Mouse (Mus musculus) embryonic facial prominence, embryonic 15.5 days (tissue): ENCODE measurements around the gene Urgcp. TPM values are rescaled to one million over a fixed set of nuclear protein-coding genes. Genes with fewer than 3 reads are reported as not detected.

ENCODE experiments used
- ATAC-seq: fragments of 200-750 bp; cut with Nextera tagmentation; 2 replicates; pipeline ENCODE4 v1.8.0; 2017; ENCODE audit warnings: low read depth, moderate TSS enrichment; ENCODE audit not compliant: insufficient number of reproducible peaks, low FRiP score, low TSS enrichment
- H3K27ac ChIP-seq: fragments of 300-500 bp; sonication (generic); replicated peaks from 2 replicates; pipeline ENCODE4 v1.5.1; 2015; ENCODE audit warnings: mild to moderate bottlenecking, inconsistent platforms
- H3K27me3 ChIP-seq: fragments of 300-500 bp; sonication (generic); 2 replicates; pipeline ENCODE4 v1.6.1; 2015; ENCODE audit warnings: inconsistent platforms
- H3K36me3 ChIP-seq: fragments of 300-500 bp; sonication (generic); 2 replicates; pipeline ENCODE4 v1.6.1; 2015; ENCODE audit warnings: mild to moderate bottlenecking, inconsistent platforms
- H3K4me1 ChIP-seq: fragments of 300-500 bp; sonication (generic); 2 replicates; pipeline ENCODE4 v1.6.1; 2015; ENCODE audit warnings: inconsistent platforms
- H3K4me2 ChIP-seq: fragments of 300-500 bp; sonication (generic); replicated peaks from 2 replicates; pipeline ENCODE4 v1.6.1; 2015; ENCODE audit warnings: mild to moderate bottlenecking, inconsistent platforms
- H3K4me3 ChIP-seq: fragments of 300-500 bp; sonication (generic); replicated peaks from 2 replicates; pipeline ENCODE4 v1.5.1; 2015; ENCODE audit warnings: mild to moderate bottlenecking, inconsistent platforms
- H3K9ac ChIP-seq: fragments of 300-500 bp; sonication (generic); 2 replicates; pipeline ENCODE4 v1.6.1; 2015; ENCODE audit warnings: inconsistent platforms
- H3K9me3 ChIP-seq: fragments of 300-500 bp; sonication (generic); replicated peaks from 2 replicates; pipeline ENCODE4 v1.6.1; 2016; ENCODE audit warnings: inconsistent platforms
- WGBS: fragments of 180-500 bp; shearing (Covaris S2); methylation state at CpG from one replicate; pipeline ENCODE4 v1.1.7; 2015; 5-methylcytosine and 5-hydroxymethylcytosine counted together
- polyA plus RNA-seq: library from polyadenylated mRNA; unstranded; fragments of >200 nt; fragmentation: Nextera tagmentation; extraction: Ambion mirVana; gene quantifications from 2 replicates; pipeline ENCODE4 v1.2.1, GENCODE M21; 2015

Urgcp gene
- polyA plus RNA-seq, 1 experiment from 2014 or later = 29.4 TPM

GRCm38 (mm10) chr11:5782199-5782944 lies 20.2 kb upstream of the Urgcp start:
- no peak for ATAC-seq
- Histone ChIP-seq H3K4me3 (no peak overlapping the region), H3K27me3 (no peaks in the 10 kb centered on the region), H3K4me2 (no peak overlapping the region), H3K27ac (no peak overlapping the region), H3K9me3 (no peaks in the 10 kb centered on the region), H3K36me3 (no peaks in the 10 kb centered on the region), H3K9ac (no peak overlapping the region), H3K4me1 (peaks cover 4% of the 10 kb centered on the region)
- 66% methylated on average over 8 of the region's 8 CpGs for WGBS

- no peak overlapping the region for H3K4me3 ChIP-seq
- no peak for ATAC-seq
These were observed 17.9 kb upstream of the Urgcp start for GRCm38 (mm10) chr11:5780035-5780499.

GRCm38 (mm10) chr11:5778481-5778880 lies 16.3 kb upstream of the Urgcp start:
- 72% methylated on average over 2 of the region's 2 CpGs for WGBS
- H3K9ac ChIP-seq = no peak overlapping the region
- no peak for ATAC-seq
- H3K4me2 ChIP-seq = no peak overlapping the region
- no peak overlapping the region for H3K27ac ChIP-seq
- no peaks in the 10 kb centered on the region for H3K4me1 ChIP-seq
- H3K27me3 ChIP-seq = no peaks in the 10 kb centered on the region
- H3K4me3 ChIP-seq = no peak overlapping the region
- no peaks in the 10 kb centered on the region for H3K36me3 ChIP-seq
- H3K9me3 ChIP-seq = no peaks in the 10 kb centered on the region

More at GRCm38 (mm10) chr11:5780035-5780499, 17.9 kb upstream of the Urgcp start:
- H3K27me3 ChIP-seq = no peaks in the 10 kb centered on the region
- 85% methylated on average over 6 of the region's 6 CpGs for WGBS
- H3K36me3 ChIP-seq = no peaks in the 10 kb centered on the region
- H3K9ac ChIP-seq = no peak overlapping the region
- H3K27ac ChIP-seq = no peak overlapping the region
- no peaks in the 10 kb centered on the region for H3K9me3 ChIP-seq
- H3K4me2 ChIP-seq = no peak overlapping the region
- no peaks in the 10 kb centered on the region for H3K4me1 ChIP-seq

- Histone ChIP-seq H3K27me3 (no peaks in the 10 kb centered on the region), H3K9me3 (no peaks in the 10 kb centered on the region), H3K4me3 (no peak overlapping the region), H3K4me2 (no peak overlapping the region), H3K36me3 (peaks cover 4% of the 10 kb centered on the region; the same call in 1 of the 2 replicates), H3K9ac (no peak overlapping the region), H3K27ac (no peak overlapping the region), H3K4me1 (peaks cover 4% of the 10 kb centered on the region)
- no peak for ATAC-seq
- 83% methylated on average over 6 of the region's 6 CpGs for WGBS
These were observed 3.8 kb upstream of the Urgcp start for GRCm38 (mm10) chr11:5766019-5766418.

GRCm38 (mm10) chr11:5762633-5762982 lies 432 bp upstream of the Urgcp start:
- Histone ChIP-seq H3K27me3 (no peaks in the 10 kb centered on the region), H3K4me3 (peak overlapping the region; percentile 85), H3K4me1 (peaks cover 6% of the 10 kb centered on the region), H3K27ac (peak overlapping the region; percentile 94), H3K36me3 (no peaks in the 10 kb centered on the region), H3K9ac (peak overlapping the region; percentile 26; the same call in 1 of the 2 replicates), H3K4me2 (peak overlapping the region; percentile 65), H3K9me3 (no peaks in the 10 kb centered on the region)
- no peak for ATAC-seq
- WGBS = 13% methylated on average over 6 of the region's 6 CpGs

- no peaks in the 10 kb centered on the region for H3K27me3 ChIP-seq
- no peak for ATAC-seq
- 83% methylated on average over 2 of the region's 2 CpGs for WGBS
- H3K4me1 ChIP-seq = no peaks in the 10 kb centered on the region
- H3K9me3 ChIP-seq = no peaks in the 10 kb centered on the region
- H3K27ac ChIP-seq = no peak overlapping the region
- no peak overlapping the region for H3K9ac ChIP-seq
- H3K4me2 ChIP-seq = no peak overlapping the region
- no peaks in the 10 kb centered on the region for H3K36me3 ChIP-seq
- H3K4me3 ChIP-seq = no peak overlapping the region
These were observed 8.4 kb downstream of the Urgcp start for GRCm38 (mm10) chr11:5753755-5754154.

- Histone ChIP-seq H3K4me3 (no peak overlapping the region), H3K9ac (no peak overlapping the region), H3K27ac (no peak overlapping the region), H3K27me3 (no peaks in the 10 kb centered on the region), H3K4me1 (peaks cover 3% of the 10 kb centered on the region), H3K9me3 (no peaks in the 10 kb centered on the region), H3K4me2 (no peak overlapping the region), H3K36me3 (no peaks in the 10 kb centered on the region)
- ATAC-seq = no peak
- 74% methylated on average over 2 of the region's 2 CpGs for WGBS
These were observed 17.2 kb downstream of the Urgcp start for GRCm38 (mm10) chr11:5744951-5745350.

GRCm38 (mm10) chr11:5742106-5742505 lies 20.1 kb downstream of the Urgcp start:
- Histone ChIP-seq H3K4me1 (peaks cover 6% of the 10 kb centered on the region), H3K4me2 (no peak overlapping the region), H3K36me3 (no peaks in the 10 kb centered on the region), H3K9ac (no peak overlapping the region), H3K4me3 (no peak overlapping the region), H3K27me3 (no peaks in the 10 kb centered on the region), H3K27ac (no peak overlapping the region), H3K9me3 (no peaks in the 10 kb centered on the region)
- no peak for ATAC-seq
- 72% methylated on average over 7 of the region's 7 CpGs for WGBS

- WGBS = under 1% methylated on average over 43 of the region's 50 CpGs
- Histone ChIP-seq H3K36me3 (no peaks in the 10 kb centered on the region), H3K4me1 (peaks cover 6% of the 10 kb centered on the region), H3K9ac (peak overlapping the region; percentile 94), H3K9me3 (no peaks in the 10 kb centered on the region), H3K4me3 (peak overlapping the region; percentile 96), H3K27ac (peak overlapping the region; percentile 89), H3K4me2 (peak overlapping the region; percentile 85), H3K27me3 (no peaks in the 10 kb centered on the region)
- ATAC-seq = peak; percentile 93
These were observed 21.1 kb downstream of the Urgcp start for GRCm38 (mm10) chr11:5740965-5741627.

- ATAC-seq = peak; percentile 56
- Histone ChIP-seq H3K27ac (peak overlapping the region; percentile 89), H3K9ac (peak overlapping the region; percentile 94), H3K27me3 (no peaks in the 10 kb centered on the region), H3K36me3 (no peaks in the 10 kb centered on the region), H3K4me3 (peak overlapping the region; percentile 96), H3K9me3 (no peaks in the 10 kb centered on the region), H3K4me2 (peak overlapping the region; percentile 85), H3K4me1 (peaks cover 6% of the 10 kb centered on the region)
- WGBS = 1% methylated on average over 26 of the region's 26 CpGs
These were observed 21.6 kb downstream of the Urgcp start for GRCm38 (mm10) chr11:5740599-5740964.

GRCm38 (mm10) chr11:5739846-5740245 lies 22.3 kb downstream of the Urgcp start:
- Histone ChIP-seq H3K36me3 (no peaks in the 10 kb centered on the region), H3K4me1 (peaks cover 6% of the 10 kb centered on the region), H3K9ac (no peak overlapping the region; the same call in 1 of the 2 replicates), H3K27me3 (no peaks in the 10 kb centered on the region), H3K27ac (no peak overlapping the region), H3K9me3 (no peaks in the 10 kb centered on the region), H3K4me3 (peak overlapping the region; percentile 96), H3K4me2 (peak overlapping the region; percentile 85; the same call in 1 of the 2 replicates)
- WGBS = 67% methylated on average over 3 of the region's 3 CpGs
- ATAC-seq = no peak
